Mouse (Mus musculus): Measurements from ENCODE around the gene Pros1. TPM values are rescaled to one million over a fixed set of nuclear protein-coding genes. Genes with fewer than 3 reads are reported as not detected.

Gene Pros1
- polyA plus RNA-seq, 1 experiment from 2014 or later = 17.5 TPM

DNA sequence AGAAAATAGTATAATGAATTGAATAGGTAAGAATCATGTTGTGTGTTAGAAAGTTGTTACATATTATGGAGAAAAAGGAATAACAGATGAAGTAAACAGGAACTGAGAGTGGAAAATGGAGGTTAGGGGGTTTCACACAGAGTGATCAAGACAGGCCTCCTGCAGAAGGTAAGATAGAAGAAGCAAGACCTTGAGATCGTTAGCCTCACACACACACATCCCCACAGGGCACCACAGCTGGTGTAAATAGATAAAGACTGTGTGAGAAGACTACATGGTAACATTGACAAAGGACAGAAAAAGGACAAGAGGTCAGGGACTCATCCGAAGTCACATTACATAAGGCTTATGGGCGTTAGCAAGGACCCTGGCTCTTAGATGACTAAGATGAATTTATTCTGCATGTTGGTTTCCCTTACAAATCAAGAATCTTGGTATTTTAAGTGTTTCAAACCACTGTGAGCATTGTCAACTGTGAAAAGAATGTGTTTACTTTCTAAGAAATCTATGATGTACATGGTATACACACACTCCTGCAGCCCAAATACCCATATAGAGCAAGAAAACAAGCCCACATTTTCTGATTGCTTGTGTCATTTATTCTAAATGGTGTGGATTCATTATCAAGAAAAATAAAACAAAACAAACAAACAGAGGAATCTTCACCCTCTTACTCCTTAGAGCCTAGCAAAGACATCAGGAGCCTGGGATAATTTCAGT is 19.9 kb upstream of the Pros1 start:
- 0 out of 2 replicates have a peak, but pooled peaks cover 3% of the 10 kb centered on the region for H3K36me3 ChIP-seq
- H3K9me3 ChIP-seq (replicated peaks) = no peaks in the 10 kb centered on the region
- 38% methylated on average over 3 of the region's 3 CpGs for whole genome bisulfite sequencing
- no peak overlapping the region for H3K4me3 ChIP-seq
- H3K9ac ChIP-seq = no peak overlapping the region
- H3K4me2 ChIP-seq = no peak overlapping the region
- peak; percentile 85 for ATAC-seq (ENCODE audit: insufficient number of reproducible peaks, low FRiP score)
- H3K4me1 ChIP-seq (replicated peaks) = no peaks in the 10 kb centered on the region
- H3K27me3 ChIP-seq (replicated peaks) = no peaks in the 10 kb centered on the region
- H3K27ac ChIP-seq (ENCODE audit: poor library complexity, severe bottlenecking) = no peak overlapping the region

GRCm38 (mm10) chr16:62845341-62845740 is 8.8 kb upstream of the Pros1 start:
- H3K4me2 ChIP-seq = no peak overlapping the region
- no peaks in the 10 kb centered on the region for H3K9me3 ChIP-seq (replicated peaks)
- no peak for ATAC-seq (ENCODE audit: insufficient number of reproducible peaks, low FRiP score)
- WGBS = 86% methylated on average over 6 of the region's 6 CpGs
- no peak overlapping the region for H3K4me3 ChIP-seq
- H3K4me1 ChIP-seq (replicated peaks) = 0 out of 2 replicates have a peak, but pooled peaks cover 4% of the 10 kb centered on the region
- H3K36me3 ChIP-seq = no peaks in the 10 kb centered on the region
- H3K27me3 ChIP-seq (replicated peaks) = no peaks in the 10 kb centered on the region
- H3K27ac ChIP-seq (ENCODE audit: poor library complexity, severe bottlenecking) = no peak overlapping the region
- no peak overlapping the region for H3K9ac ChIP-seq

DNA sequence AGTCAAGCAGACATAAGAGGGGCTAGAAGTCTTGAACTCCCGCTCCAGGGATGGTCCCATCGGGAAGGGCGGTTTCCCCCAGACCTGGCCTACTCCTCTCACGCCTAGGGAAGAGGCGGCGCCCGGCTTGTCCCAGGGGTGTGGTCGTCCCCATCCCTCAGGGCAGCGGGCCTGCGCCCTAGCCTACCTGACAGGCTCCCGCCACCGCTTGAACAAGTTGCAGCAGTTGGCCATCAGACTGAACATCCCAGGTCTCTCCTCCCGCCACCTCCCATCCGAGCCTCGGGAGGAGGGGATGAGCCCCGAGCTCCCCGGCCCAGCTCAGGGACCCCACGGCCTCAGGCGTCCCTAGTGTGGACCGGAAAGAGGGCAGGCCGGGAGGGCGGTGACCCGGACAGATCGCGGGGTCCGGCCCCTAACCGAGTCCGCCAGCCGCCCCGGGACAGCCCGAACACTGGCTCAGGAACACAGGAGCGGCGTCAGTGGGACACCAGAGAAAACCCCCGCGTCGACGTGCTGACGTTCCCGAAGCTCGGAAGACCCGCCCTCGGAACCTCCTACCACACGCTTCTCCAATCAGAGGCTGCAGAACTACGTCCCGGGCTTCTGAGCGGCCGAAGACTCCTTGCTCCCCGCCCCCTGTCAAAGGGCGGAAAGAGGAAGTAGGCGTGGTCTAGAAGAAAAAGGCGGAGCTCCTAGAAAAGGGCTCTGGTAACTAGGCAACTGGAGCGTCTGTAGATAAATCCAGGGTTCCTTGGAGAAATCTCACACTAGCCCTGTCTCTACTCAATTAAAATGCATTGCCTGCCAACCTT is 7.4 kb upstream of the Pros1 start, which contains the start of gene Arl13b:
Gene Arl13b, minus strand, starts transcription at position 543 of the 815 bp plus-strand sequence.
- Histone ChIP-seq H3K9me3 (replicated peaks) (no peaks in the 10 kb centered on the region), H3K9ac (peak within 1 kb of the TSS; percentile 87), H3K4me3 (peak within 1 kb of the TSS; percentile 97), H3K4me1 (replicated peaks) (0 out of 2 replicates have a peak, but pooled peaks cover 4% of the 10 kb centered on the region), H3K27me3 (replicated peaks) (no peaks in the 10 kb centered on the region), H3K4me2 (peak within 1 kb of the TSS; percentile 96), H3K27ac (ENCODE audit: poor library complexity, severe bottlenecking) (peak within 1 kb of the TSS; percentile 77; the same call in 1 of the 2 replicates), H3K36me3 (no peaks in the 10 kb centered on the region)
- ATAC-seq (ENCODE audit: insufficient number of reproducible peaks, low FRiP score) = peak; percentile 100
- WGBS = under 1% methylated on average over 52 of the region's 52 CpGs

GRCm38 (mm10) chr16:62852464-62853252 is 1.4 kb upstream of the Pros1 start:
- no peaks in the 10 kb centered on the region for H3K27me3 ChIP-seq (replicated peaks)
- no peak overlapping the region for H3K9ac ChIP-seq
- ATAC-seq (ENCODE audit: insufficient number of reproducible peaks, low FRiP score) = no peak
- H3K9me3 ChIP-seq (replicated peaks) = no peaks in the 10 kb centered on the region
- H3K36me3 ChIP-seq = no peaks in the 10 kb centered on the region
- no peak overlapping the region for H3K4me3 ChIP-seq
- H3K4me2 ChIP-seq = no peak overlapping the region
- 83% methylated on average over 3 of the region's 3 CpGs for WGBS
- no peak overlapping the region for H3K27ac ChIP-seq (ENCODE audit: poor library complexity, severe bottlenecking)
- no peaks in the 10 kb centered on the region for H3K4me1 ChIP-seq (replicated peaks)

GRCm38 (mm10) chr16:62853611-62854126 is 438 bp upstream of the Pros1 start:
- no peaks in the 10 kb centered on the region for H3K4me1 ChIP-seq (replicated peaks)
- H3K9me3 ChIP-seq (replicated peaks) = no peaks in the 10 kb centered on the region
- ATAC-seq (ENCODE audit: insufficient number of reproducible peaks, low FRiP score) = peak; percentile 58
- H3K36me3 ChIP-seq = no peaks in the 10 kb centered on the region
- H3K27ac ChIP-seq (ENCODE audit: poor library complexity, severe bottlenecking) = peak overlapping the region; percentile 35
- peak overlapping the region; percentile 79 for H3K9ac ChIP-seq
- H3K4me2 ChIP-seq = peak overlapping the region; percentile 79
- WGBS = 18% methylated on average over 3 of the region's 3 CpGs
- H3K4me3 ChIP-seq = peak overlapping the region; percentile 66
- H3K27me3 ChIP-seq (replicated peaks) = no peaks in the 10 kb centered on the region

DNA sequence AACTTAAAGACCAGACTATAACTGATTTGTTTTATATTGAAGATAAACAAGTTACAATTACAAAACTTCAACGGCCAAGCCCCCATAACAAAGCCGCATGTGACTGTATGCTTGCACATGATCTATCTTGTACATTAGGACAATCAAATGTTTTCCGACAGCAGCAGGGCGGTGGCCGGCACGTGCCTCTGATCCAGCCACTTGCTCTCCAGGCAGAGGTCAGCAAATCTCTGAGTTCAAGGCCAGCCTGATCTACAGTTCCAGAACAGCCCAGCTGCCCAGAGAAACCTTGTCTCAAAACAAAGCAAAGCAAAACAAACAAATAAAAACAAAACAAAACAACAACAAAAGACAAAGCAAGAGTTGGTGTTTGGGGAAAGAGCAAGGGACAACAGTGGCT is 1.3 kb downstream of the Pros1 start:
- 62% methylated on average over 6 of the region's 6 CpGs for WGBS
- ATAC-seq (ENCODE audit: insufficient number of reproducible peaks, low FRiP score) = no peak
- Histone ChIP-seq H3K36me3 (no peaks in the 10 kb centered on the region), H3K4me2 (peak overlapping the region; percentile 36), H3K27ac (ENCODE audit: poor library complexity, severe bottlenecking) (no peak overlapping the region), H3K9me3 (replicated peaks) (no peaks in the 10 kb centered on the region), H3K4me1 (replicated peaks) (no peaks in the 10 kb centered on the region), H3K27me3 (replicated peaks) (no peaks in the 10 kb centered on the region), H3K9ac (no peak overlapping the region), H3K4me3 (no peak overlapping the region)

GRCm38 (mm10) chr16:62856273-62856672 is 2.2 kb downstream of the Pros1 start:
- Histone ChIP-seq H3K36me3 (no peaks in the 10 kb centered on the region), H3K4me1 (replicated peaks) (no peaks in the 10 kb centered on the region), H3K9ac (no peak overlapping the region), H3K4me3 (no peak overlapping the region), H3K9me3 (replicated peaks) (no peaks in the 10 kb centered on the region), H3K27me3 (replicated peaks) (no peaks in the 10 kb centered on the region), H3K4me2 (no peak overlapping the region), H3K27ac (ENCODE audit: poor library complexity, severe bottlenecking) (no peak overlapping the region)
- no peak for ATAC-seq (ENCODE audit: insufficient number of reproducible peaks, low FRiP score)
- 83% methylated on average over 2 of the region's 2 CpGs for WGBS

DNA sequence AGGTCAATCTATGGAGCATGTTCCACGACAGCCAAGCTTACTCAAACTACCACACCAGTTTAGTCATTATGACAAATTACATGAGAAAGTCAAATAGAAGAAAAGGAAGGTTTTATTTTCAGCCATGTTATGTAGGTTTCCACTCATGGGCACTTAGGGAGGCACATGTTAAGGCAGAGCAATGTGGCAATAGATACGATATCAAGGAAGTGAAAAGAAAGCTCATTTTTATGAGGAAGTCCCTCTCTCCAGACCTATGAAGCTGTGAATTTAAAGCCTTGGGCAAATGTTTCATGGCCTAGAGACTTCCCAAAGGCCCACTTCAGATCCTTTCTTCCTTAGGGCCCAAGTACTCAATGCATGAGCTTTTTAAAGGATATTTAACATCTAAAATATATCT is 3.4 kb downstream of the Pros1 start:
- no peak for ATAC-seq (ENCODE audit: insufficient number of reproducible peaks, low FRiP score)
- no peaks in the 10 kb centered on the region for H3K4me1 ChIP-seq (replicated peaks)
- H3K4me2 ChIP-seq = no peak overlapping the region
- H3K9me3 ChIP-seq (replicated peaks) = no peaks in the 10 kb centered on the region
- no peaks in the 10 kb centered on the region for H3K36me3 ChIP-seq
- H3K27me3 ChIP-seq (replicated peaks) = no peaks in the 10 kb centered on the region
- no peak overlapping the region for H3K9ac ChIP-seq
- H3K27ac ChIP-seq (ENCODE audit: poor library complexity, severe bottlenecking) = no peak overlapping the region
- 88% methylated on average over 2 of the region's 2 CpGs for WGBS
- H3K4me3 ChIP-seq = no peak overlapping the region

- 89% methylated on average over 1 of the region's 1 CpGs for WGBS
- no peak overlapping the region for H3K27ac ChIP-seq (ENCODE audit: poor library complexity, severe bottlenecking)
- no peaks in the 10 kb centered on the region for H3K9me3 ChIP-seq (replicated peaks)
- H3K4me3 ChIP-seq = no peak overlapping the region
- H3K36me3 ChIP-seq = no peaks in the 10 kb centered on the region
- ATAC-seq (ENCODE audit: insufficient number of reproducible peaks, low FRiP score) = no peak
- no peaks in the 10 kb centered on the region for H3K4me1 ChIP-seq (replicated peaks)
- H3K27me3 ChIP-seq (replicated peaks) = no peaks in the 10 kb centered on the region
- no peak overlapping the region for H3K4me2 ChIP-seq
- H3K9ac ChIP-seq = no peak overlapping the region
Observed at GRCm38 (mm10) chr16:62858018-62858417, 3.9 kb downstream of the Pros1 start.

GRCm38 (mm10) chr16:62860140-62860539 is 6.0 kb downstream of the Pros1 start:
- ATAC-seq (ENCODE audit: insufficient number of reproducible peaks, low FRiP score) = no peak
- no peak overlapping the region for H3K9ac ChIP-seq
- no peaks in the 10 kb centered on the region for H3K9me3 ChIP-seq (replicated peaks)
- H3K27ac ChIP-seq (ENCODE audit: poor library complexity, severe bottlenecking) = no peak overlapping the region
- H3K36me3 ChIP-seq = no peaks in the 10 kb centered on the region
- WGBS = 84% methylated on average over 1 of the region's 1 CpGs
- no peak overlapping the region for H3K4me3 ChIP-seq
- no peaks in the 10 kb centered on the region for H3K27me3 ChIP-seq (replicated peaks)
- H3K4me2 ChIP-seq = no peak overlapping the region
- no peaks in the 10 kb centered on the region for H3K4me1 ChIP-seq (replicated peaks)

DNA sequence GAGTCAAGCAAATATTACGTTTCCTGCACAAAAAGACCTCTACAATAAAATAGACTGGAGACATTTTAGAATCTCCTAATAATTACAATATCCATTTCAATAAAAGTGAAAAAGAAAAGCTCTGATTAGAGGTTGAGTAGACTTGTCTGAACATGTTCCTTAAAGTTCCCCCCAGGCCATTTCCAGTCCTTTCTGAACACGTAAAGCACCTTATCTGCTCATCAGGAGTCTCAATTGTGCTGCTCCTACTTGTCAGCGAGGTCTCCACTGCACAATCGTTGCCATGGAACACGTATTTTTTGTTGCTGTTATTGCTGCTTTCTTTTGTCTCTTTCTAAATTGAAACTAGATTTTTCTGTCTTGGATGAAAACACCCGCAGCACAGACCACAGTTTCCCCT is 7.3 kb downstream of the Pros1 start:
- Histone ChIP-seq H3K36me3 (no peaks in the 10 kb centered on the region), H3K4me2 (no peak overlapping the region), H3K27ac (ENCODE audit: poor library complexity, severe bottlenecking) (no peak overlapping the region), H3K4me1 (replicated peaks) (no peaks in the 10 kb centered on the region), H3K9me3 (replicated peaks) (no peaks in the 10 kb centered on the region), H3K4me3 (no peak overlapping the region), H3K27me3 (replicated peaks) (no peaks in the 10 kb centered on the region), H3K9ac (no peak overlapping the region)
- ATAC-seq (ENCODE audit: insufficient number of reproducible peaks, low FRiP score) = no peak
- WGBS = 58% methylated on average over 6 of the region's 6 CpGs

Measured in heart, embryonic 12.5 days (tissue).